Mouse (Mus musculus): ENCODE results near the gene Mapk8ip2. TPM values are rescaled to one million over a fixed set of nuclear protein-coding genes. Genes with fewer than 3 reads are reported as not detected.

Mapk8ip2 gene
- total RNA-seq, 2 experiments from 2014 or later: 0.16 to 0.25 TPM

DNA sequence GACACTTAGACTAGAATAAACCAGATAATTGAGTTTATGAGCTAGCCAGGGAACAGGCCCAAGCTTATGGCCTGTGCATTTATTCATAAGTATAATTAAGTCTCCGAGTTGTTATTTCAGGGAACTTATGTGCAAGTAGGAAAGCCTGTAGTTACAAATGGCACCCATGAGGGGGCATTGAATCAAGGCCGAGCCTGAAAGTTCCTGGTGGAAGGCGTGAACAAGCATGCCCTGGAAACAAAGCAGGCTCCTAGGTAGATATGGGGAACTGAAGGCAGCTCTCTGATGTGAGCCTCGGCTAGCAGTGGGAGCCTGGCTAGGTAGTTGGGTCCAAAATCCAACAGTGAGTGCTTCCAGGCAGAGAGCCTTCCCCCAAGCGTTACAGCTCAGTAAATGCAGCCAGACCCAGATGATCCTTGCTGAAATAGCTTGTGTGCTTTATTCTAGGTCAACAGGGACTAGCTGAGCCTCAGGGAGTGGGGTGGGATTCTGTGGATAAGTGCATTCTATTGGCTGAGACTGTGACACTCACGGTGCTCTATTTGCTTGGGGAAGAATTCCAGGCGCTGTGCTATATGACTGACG, 11.1 kb upstream of the Mapk8ip2 start:
- DNase-seq: no peak
- intact Hi-C loops (cut with DNase I; ENCODE audit: low total_unique reads): no loop called here

DNA sequence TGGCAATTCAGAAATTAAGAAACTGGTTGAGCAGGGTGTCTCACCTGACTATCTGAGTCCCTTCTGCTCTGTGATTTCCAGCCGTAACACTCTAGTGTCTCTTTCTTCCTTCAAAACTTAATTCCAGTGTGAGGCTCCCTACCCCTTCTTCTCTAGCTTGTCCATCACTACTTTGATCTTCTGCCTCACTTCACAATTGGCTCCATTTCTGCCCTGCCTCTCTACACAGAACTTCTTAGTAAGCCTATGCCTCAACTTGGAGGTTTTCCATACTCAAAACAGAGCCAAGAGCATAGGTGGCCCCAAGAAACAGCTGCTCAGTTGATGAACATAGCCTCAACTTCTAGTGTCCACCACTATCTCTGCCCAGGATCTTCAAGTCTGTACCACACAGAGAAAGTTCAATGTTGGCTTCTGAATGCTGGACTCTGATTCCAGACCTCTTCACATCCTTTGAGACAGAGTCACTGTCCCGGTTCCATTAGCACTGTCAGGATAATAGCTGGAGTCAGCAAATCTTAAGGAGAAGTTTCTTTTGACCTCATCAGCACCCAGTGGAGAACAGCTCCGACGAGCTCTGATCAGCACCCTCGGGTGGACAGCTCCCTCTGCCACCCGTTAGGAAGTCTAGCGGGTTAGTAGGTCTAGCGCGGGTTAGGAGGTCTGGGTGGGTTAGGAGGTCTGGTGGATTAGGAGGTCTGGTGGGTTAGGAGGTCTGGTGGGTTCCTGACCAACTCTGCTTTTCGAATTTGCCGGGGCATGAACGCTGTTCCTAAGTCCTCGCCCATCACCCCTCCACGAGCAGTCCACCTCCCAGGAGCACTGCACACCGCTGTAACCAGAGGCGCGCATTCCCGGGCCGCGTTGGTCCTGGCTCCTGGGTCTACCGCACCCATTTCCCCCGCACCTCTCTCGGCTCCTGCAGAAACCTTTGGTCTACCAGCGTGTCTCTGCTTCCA, 528 bp upstream of the Mapk8ip2 start:
- DNase-seq: peak; percentile 68
- intact Hi-C loops (cut with DNase I; ENCODE audit: low total_unique reads): no loop called here

DNA sequence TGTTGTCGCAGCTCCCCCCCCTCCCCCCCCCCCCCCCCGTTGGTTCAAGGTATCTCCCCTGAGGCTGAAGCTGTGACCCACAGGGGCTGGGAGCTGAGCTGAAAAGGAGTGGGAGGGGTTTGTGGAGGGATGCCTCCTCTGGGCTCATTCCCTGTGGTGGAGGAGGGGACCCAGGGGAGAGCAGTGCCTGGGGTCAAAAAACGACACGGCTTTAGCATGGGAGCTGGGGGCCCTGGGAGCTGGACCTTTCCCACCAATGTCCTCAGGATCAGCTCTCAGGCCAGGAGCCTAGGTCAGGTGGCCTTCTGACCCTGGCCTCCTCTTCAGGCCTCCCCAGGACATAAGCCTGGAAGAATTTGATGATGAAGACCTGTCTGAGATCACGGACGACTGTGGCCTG, 1.1 kb downstream of the Mapk8ip2 start:
- intact Hi-C loops (cut with DNase I; ENCODE audit: low total_unique reads): no loop called here

DNA sequence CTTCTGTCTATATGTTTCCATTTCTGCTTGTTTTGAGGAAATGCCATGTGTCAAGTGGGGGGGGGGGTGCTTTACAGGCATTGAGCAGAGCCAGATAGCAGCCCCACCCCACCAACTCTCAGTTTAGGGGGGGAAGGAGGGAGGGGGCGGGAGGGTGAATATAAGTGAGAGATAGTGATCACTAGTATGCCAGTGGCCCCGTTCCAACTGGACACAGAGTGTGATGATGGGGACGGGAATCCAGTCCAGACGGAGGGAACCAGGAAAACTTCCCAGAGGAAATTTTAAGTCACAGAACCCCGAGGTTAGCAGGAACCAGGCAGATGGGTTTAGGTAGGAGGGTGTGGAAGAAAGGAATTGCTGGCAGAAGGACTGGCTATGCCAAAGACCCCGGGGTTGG, 1.9 kb downstream of the Mapk8ip2 start:
- intact Hi-C loops (cut with DNase I; ENCODE audit: low total_unique reads): no loop called here
- no peak for DNase-seq

More for the DNA sequence above, 1.1 kb downstream of the Mapk8ip2 start:
- no peak for DNase-seq

DNA sequence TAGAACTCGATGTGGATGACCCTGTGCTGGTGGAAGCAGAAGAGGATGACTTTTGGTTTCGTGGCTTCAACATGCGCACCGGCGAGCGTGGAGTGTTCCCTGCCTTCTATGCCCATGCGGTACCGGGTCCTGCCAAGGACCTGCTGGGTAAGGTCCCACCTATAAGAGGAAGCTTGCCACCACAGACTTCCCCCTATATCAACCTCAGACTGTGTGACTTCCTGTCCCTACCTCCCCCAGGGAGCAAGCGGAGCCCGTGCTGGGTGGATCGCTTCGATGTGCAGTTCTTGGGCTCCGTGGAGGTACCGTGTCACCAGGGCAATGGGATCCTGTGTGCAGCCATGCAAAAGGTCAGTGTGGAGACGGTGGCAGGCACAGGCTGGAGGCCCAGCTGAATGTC, 5.2 kb downstream of the Mapk8ip2 start:
- DNase-seq: no peak
- intact Hi-C loops (cut with DNase I; ENCODE audit: low total_unique reads): no loop called here

DNA sequence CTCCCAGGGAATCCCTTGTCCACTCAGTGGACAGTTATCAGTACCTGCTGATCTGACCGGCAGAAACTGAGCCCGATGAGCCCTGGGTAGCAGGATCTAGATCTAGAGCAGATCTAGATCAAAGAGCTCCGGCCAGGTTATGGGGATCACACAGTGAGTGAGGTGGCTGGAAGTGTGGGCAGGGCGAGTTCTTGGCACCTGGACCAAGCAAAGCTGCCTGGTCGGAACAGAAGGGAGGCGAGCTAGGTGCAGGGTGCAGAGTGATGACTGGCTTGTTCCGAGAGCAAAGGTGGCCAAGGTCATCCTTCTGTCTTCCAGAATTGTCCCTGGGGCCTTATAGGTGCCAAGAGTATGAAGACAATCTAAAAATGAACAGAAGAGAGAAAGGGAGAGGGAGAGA, 6.1 kb downstream of the Mapk8ip2 start:
- no peak for DNase-seq
- intact Hi-C loops (cut with DNase I; ENCODE audit: low total_unique reads): no loop called here

DNA sequence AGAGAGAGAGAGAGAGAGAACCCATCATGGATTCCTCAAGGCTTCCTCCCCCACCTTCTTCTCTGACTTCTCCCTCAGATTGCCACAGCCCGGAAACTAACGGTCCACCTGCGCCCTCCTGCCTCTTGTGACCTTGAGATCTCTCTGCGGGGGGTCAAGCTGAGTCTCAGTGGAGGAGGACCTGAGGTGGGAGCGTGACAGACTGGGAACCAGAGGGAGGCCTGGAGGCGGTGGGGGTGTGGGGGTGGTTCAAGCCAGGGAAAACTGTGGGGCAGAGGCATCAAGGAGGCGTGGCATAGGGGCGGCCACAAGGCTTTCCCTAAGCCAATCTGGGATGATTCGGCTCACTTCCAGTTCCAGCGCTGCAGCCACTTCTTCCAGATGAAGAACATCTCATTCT, 6.6 kb downstream of the Mapk8ip2 start:
- intact Hi-C loops (cut with DNase I; ENCODE audit: low total_unique reads): no loop called here
- no peak for DNase-seq

DNA sequence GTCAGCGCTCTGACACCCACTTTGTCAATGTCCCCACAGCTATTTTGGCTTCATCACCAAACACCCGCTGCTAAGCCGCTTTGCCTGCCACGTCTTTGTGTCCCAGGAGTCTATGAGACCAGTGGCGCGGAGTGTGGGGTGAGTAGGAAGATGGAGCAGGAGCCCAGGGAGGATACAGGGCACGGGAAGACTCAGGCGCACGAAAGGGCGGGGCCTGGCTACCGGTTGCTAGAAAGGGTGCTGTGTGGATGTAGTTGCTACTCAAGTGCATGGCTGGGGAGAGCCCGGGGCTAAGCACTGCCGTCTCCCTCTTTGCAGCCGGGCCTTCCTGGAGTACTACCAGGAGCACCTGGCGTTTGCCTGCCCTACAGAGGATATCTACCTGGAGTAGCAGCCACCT, 7.6 kb downstream of the Mapk8ip2 start:
- intact Hi-C loops (cut with DNase I; ENCODE audit: low total_unique reads): no loop called here
- DNase-seq: no peak

DNA sequence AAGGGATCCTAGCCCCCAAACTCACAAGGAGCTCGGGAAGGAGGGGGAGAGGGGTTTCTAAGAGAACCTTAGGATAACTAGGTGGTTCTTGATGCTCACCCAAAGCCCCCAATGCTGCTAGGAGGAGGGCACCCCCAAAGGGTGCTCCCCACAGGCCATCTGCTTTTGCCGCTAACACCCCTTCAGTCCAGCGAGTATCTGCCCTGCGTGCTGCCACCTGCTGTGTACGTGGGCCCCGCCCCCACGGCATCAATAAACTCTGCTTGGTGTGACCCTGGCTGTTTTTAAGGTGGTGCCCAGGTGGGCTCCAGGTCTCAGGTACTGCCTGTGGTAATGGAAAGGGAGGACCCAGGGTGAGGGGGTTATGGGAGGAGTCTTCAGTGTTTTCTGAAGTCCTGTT, 8.5 kb downstream of the Mapk8ip2 start:
- intact Hi-C loops (cut with DNase I; ENCODE audit: low total_unique reads): no loop called here
- DNase-seq: no peak

DNA sequence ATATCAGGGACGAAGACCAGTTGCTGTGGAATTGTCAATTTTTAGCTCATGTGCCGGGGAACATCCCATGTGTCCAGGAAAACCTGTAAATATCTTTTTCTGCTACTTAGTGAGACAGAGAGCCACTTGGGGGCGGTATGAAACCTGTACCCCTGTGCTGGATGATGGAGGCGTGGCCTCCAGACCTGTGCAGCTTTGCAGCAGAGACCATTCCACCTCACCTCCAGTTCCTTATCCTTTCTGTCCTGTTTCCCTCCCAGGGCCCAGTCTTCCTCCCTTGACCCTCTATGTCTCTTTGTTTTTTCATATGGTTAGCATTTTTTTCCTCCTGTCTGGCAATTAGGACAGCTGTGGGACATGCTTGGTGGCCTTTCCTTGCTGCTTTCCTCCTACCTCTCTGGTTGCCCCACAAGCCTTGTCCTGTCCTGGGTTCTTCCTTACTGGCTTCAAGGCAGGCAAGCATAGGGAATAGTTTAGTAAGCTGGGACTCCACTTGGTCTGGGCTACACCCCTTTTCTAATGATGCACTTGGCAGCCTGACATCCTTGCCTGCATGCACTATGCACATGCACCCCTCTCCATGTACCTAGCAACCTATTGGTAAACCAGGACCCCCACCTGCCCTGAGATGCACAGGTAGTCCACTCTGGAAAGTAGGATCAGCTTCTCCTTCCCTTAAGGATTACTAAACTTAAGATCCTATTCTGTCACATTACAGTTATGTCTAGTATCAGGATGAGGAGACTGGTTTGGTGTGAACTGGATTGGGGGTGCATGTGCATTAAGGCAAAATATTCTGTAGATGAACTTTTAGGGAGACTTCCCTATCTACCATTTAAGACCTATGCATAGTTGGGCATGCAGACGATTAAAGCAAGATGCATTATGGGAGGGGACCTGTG, 9.9 kb downstream of the Mapk8ip2 start:
- intact Hi-C loops (cut with DNase I; ENCODE audit: low total_unique reads): no loop called here
- no peak for DNase-seq

DNA sequence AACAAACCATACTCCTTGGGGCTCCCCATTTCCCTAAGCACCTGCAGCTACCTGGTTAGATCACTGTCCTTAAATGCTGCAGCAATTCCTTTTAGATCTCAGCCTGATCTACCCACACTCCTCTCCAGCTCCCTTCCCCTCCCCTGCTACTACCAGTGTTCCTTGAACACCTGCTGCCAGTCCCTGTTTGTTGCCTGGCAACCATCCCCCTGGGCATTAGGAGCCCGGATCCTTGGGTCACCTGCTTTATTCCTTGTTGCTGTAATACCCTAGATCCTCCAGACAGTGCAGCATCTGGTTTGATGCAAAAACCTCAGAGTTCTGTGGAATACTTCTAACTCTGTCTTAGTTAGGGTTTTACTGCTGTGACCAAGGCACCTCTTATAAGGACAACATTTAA, 11.3 kb downstream of the Mapk8ip2 start:
- intact Hi-C loops (cut with DNase I; ENCODE audit: low total_unique reads): no loop called here

DNA sequence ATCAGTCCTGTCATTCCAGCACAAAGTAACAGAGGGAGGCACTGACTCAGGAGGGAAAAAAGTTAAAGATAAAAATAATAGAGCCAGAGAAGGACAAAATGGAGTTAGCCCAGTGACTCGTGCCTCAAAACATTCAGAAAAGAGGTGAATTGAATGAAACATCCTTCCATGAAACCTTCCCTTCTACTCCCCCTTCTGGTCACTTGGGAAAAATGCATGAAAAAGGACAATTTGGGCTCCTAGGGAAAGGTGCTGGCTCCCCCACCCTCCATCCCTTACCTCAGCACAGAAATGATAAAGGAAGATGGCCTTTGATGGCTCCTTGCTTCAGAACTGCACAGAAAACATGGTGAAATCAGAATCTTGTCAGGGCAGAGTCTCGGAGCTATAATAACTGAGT, 14.9 kb downstream of the Mapk8ip2 start:
- no peak for DNase-seq
- intact Hi-C loops (cut with DNase I; ENCODE audit: low total_unique reads): no loop called here

More for the DNA sequence above, 11.3 kb downstream of the Mapk8ip2 start:
- no peak for DNase-seq

DNA sequence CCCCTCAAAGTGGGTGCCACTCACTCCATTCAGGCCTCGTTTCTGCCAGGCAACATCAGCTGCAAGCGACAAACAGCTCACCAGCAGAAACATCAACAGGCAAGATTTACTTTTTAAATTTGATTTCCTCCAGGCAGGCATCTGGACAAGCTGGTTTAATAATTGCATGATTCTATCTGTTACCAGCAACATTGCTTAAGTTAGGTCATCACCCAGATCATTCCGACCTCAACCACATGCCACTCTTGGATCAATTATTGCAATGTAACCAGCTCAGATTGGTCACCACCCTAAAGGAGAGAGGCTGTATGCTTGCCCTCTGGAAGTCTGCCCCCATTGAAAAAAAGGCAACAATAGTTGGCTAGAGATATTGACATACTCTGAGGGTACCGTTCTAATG, 17.8 kb downstream of the Mapk8ip2 start:
- intact Hi-C loops (cut with DNase I; ENCODE audit: low total_unique reads): no loop called here
- no peak for DNase-seq

DNA sequence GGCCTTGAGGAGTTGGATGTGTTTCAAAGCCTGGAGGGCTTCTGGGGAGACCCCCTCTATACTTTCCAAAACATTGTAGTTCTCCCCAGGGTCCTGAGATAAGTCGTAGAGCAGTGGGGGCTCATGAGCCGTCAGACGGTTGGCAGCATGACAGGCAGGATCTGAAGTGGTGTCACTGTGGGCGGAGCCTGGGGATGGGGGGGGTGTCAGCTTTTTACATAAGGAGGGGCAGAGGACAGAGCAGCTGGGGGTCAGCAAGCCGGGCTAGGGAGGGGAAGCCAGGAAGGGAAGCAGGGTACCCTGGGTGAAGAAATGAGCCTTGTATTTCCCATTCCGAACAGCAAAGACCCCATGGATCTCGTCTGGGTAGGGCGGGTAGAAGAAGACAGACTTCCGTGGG, 19.7 kb downstream of the Mapk8ip2 start:
- DNase-seq: no peak
- intact Hi-C loops (cut with DNase I; ENCODE audit: low total_unique reads): no loop called here

DNA sequence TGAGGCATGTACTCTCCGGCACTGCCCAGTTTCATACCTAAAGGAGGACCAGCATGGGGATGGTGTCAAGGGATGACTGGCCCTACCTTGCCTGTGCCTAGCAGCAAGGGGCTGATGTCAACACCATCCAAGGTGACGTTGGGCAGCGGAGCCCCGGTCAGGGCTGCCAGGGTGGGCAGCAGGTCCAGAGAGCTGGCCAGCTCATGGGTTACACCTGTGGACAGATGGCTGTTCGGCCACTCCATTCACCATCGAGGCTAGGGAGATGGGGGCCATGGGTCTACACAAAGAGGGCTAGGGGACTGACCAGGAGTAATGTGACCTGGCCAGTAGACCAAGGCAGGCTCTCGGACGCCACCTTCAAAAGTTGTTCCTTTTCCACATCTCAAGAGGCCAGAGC, 20.2 kb downstream of the Mapk8ip2 start:
- no peak for DNase-seq
- intact Hi-C loops (cut with DNase I; ENCODE audit: low total_unique reads): no loop called here

DNA sequence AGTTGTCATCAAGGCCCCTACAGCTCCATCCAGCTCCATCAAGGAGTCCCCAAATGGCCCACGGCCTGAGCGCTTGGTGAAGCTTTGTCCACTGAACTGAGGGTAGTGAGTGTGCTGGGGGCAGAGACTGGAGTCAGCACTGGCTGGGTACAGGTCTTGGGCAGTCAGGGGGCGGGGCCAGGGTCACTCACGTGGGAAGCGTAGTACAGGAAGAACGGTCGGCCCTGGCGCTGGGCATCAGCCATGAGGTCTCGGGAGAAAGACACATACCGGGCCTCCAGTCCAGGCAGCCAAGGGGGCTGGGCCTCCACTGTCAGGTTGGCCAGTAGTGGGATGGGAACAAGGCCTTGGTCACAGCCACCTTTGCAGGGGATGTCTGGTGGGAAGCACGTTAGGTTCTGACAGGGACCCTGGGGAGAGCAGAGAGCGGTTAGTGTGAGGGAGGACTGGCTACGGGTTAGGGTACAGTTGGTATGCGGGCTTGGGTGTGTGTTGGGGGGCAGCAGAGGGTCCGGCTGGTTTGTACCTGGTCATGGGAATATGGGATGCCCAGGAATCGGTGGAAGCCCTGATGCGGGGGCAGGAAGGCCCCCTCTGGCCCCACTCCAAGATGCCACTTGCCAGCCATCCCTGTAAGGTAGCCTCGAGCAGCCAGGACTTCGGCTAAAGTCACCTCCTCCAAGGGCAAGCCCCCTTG, 21.0 kb downstream of the Mapk8ip2 start:
- intact Hi-C loops (cut with DNase I; ENCODE audit: low total_unique reads): no loop called here
- DNase-seq: no peak

DNA sequence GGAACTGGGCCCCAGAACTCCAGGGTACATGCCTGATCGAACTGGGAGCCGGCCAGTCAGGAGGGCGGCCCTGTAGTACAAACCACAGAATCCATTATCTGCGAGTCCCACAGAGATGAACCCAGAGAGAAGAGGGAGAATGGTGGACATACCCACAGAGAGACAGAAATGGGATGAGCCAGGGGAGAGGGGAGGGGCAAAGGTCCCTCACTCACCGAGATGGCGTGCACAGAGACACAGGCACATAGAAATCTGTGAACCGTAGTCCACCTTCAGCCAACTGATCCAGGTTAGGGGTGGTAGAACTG, 21.5 kb downstream of the Mapk8ip2 start:
- DNase-seq: no peak
- intact Hi-C loops (cut with DNase I; ENCODE audit: low total_unique reads): no loop called here

DNA sequence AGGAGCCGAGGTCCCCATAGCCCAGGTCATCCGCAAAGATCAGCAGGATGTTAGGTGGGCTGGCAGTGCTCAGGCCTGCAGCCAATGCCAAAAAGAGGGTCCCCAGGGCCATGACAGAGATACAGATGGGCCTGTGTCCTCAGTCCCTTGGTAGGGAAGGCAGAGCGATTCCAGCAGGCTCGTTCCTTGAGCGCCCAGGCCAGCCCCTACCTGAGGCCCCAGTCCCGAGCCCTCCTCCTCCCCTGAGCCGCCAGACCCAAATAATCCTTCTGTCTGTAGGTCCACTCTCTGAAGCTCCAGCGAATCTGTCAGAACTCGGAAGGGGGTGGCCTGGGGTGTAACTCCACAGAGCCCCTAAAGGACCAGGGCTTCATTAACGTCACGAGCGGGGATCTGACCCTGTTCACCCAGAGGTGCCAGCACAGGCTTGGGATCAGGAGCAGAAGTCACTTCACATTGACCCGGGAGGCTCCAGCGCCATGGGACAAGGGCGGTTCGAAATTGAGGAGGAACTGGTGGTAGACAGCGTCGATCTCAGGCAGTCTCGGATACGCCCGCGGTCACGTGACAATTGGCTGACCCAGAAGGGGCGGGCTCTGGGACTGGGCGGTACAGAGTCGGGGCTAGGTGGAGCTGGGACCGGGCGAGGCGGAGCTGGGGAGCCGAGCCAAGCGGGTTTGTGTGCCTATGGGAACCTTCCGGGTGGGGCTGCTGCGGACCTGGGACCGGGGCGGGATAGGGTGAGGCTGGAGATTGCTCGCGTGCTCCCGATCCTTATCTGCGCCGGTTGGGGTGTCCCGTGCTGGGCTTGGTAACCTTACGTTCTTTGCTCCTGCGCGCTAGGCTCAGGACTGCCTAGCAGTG, 22.1 kb downstream of the Mapk8ip2 start:
- DNase-seq: peak; percentile 94
- intact Hi-C loops (cut with DNase I; ENCODE audit: low total_unique reads): no loop called here

DNA sequence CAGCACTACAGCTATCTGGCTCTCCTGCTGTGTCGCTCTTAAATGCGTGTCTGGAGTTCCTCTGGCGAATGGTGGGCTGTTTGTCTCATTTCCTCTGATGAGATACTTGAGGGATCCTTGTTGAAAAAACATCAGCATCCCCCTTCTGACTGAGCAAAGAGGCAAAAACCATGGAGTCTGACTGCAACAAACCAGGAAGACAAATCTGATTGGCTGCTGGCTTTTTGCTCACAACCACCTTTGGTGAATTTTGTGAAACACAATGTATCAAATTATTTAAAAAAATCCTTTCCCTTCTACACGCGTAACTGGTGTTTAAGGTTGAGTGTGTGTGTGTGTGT, 22.7 kb downstream of the Mapk8ip2 start:
- no peak for DNase-seq
- intact Hi-C loops (cut with DNase I; ENCODE audit: low total_unique reads): no loop called here

Measured in gastrocnemius, postnatal 14 days (tissue).